Mouse (Mus musculus): ENCODE data around the gene 1700061G19Rik.
A peak's percentile ranks its signal among the peaks of the same experiment; 100 is the strongest.

The 1700061G19Rik gene

GRCm38 (mm10) chr17:56874936-56875651 lies at the start of gene 1700061G19Rik:
TSS of gene 1700061G19Rik (plus strand) at chr17:56875477.
- no peak for DNase-seq

GRCm38 (mm10) chr17:56826718-56827117 lies 48.6 kb upstream of the 1700061G19Rik start:
- DNase-seq, result no peak

GRCm38 (mm10) chr17:56829171-56829570 lies 46.1 kb upstream of the 1700061G19Rik start:
- no peak for DNase-seq

- DNase-seq, result no peak
These were observed 45.5 kb upstream of the 1700061G19Rik start for GRCm38 (mm10) chr17:56829795-56830194.

GRCm38 (mm10) chr17:56830411-56831110 lies 44.7 kb upstream of the 1700061G19Rik start, which contains the start of gene Rfx2:
TSS of gene Rfx2 (minus strand) at chr17:56831013.
- peak in 1 of 2 experiments; percentile 44 for DNase-seq

- peak; percentile 97 for DNase-seq
These were observed 44.0 kb upstream of the 1700061G19Rik start for GRCm38 (mm10) chr17:56831111-56831816.

GRCm38 (mm10) chr17:56832918-56833317 lies 42.4 kb upstream of the 1700061G19Rik start:
- no peak for DNase-seq

- no peak for DNase-seq
These were observed 41.9 kb upstream of the 1700061G19Rik start for GRCm38 (mm10) chr17:56833381-56833780.

GRCm38 (mm10) chr17:56836336-56836735 lies 38.9 kb upstream of the 1700061G19Rik start:
- DNase-seq, result no peak

- DNase-seq, result no peak
These were observed 34.8 kb upstream of the 1700061G19Rik start for GRCm38 (mm10) chr17:56840524-56840923.

GRCm38 (mm10) chr17:56842173-56842572 lies 33.1 kb upstream of the 1700061G19Rik start:
- no peak for DNase-seq

GRCm38 (mm10) chr17:56843678-56844077 lies 31.6 kb upstream of the 1700061G19Rik start:
- DNase-seq, result peak; percentile 42 to 67

- DNase-seq, result no peak
These were observed 26.5 kb upstream of the 1700061G19Rik start for GRCm38 (mm10) chr17:56848785-56849184.

- DNase-seq, result no peak
These were observed 25.6 kb upstream of the 1700061G19Rik start for GRCm38 (mm10) chr17:56849710-56850109.

- no peak for DNase-seq
These were observed 24.1 kb upstream of the 1700061G19Rik start for GRCm38 (mm10) chr17:56851167-56851566.

- DNase-seq, result no peak
These were observed 19.9 kb upstream of the 1700061G19Rik start for GRCm38 (mm10) chr17:56855421-56855820.

- DNase-seq, result peak; percentile 25 to 28
These were observed 17.1 kb upstream of the 1700061G19Rik start for GRCm38 (mm10) chr17:56858216-56858615.

GRCm38 (mm10) chr17:56858922-56859321 lies 16.4 kb upstream of the 1700061G19Rik start:
- DNase-seq, result no peak

- no peak for DNase-seq
These were observed 14.1 kb upstream of the 1700061G19Rik start for GRCm38 (mm10) chr17:56861197-56861596.

- no peak for DNase-seq
These were observed 9.2 kb upstream of the 1700061G19Rik start for GRCm38 (mm10) chr17:56866071-56866470.

- no peak for DNase-seq
These were observed 5.7 kb upstream of the 1700061G19Rik start for GRCm38 (mm10) chr17:56869481-56869977.

- no peak for DNase-seq
These were observed 4.9 kb upstream of the 1700061G19Rik start for GRCm38 (mm10) chr17:56870287-56870953.

GRCm38 (mm10) chr17:56871767-56872166 lies 3.5 kb upstream of the 1700061G19Rik start:
- DNase-seq, result no peak

Measured in thymus, adult 18-20 months (tissue).